In genomic region chr19:4194776-4195650, GRCm38 (mm10) we compare ENCODE assay signal across 15 mouse cellular contexts. TPM values are rescaled to one million over a fixed set of nuclear protein-coding genes. Genes with fewer than 3 reads are reported as not detected.
A peak's percentile ranks its signal among the peaks of the same experiment; 100 is the strongest.
DNase-seq lines count a peak whose midpoint lies in the region; ATAC-seq lines count a peak whose summit lies in the region.
"Had no signal": no experiment of that assay in that cellular context is flagged by ENCODE, and none has a peak within 500 bp of the region (broad histone marks: within the 10 kb centered on the region; RNA-seq: fewer than 3 reads in every experiment).

No protein-coding gene starts in this region.

- WGBS in limb, embryonic 13.5 days: 79% methylated on average over 12 of the region's 12 CpGs
- WGBS in limb, embryonic 10.5 days: 86% methylated on average over 12 of the region's 12 CpGs

- no peaks in the 10 kb centered on the region for H3K9me3 ChIP-seq in limb, embryonic 13.5 days
- no peaks in the 10 kb centered on the region for H3K9me3 ChIP-seq in limb, embryonic 10.5 days (replicated peaks)
- H3K9me3 ChIP-seq: embryonic facial prominence, embryonic 15.5 days; limb, embryonic 15.5 days had no signal

- H3K4me3 ChIP-seq in limb, embryonic 13.5 days: no peak overlapping the region
- H3K4me3 ChIP-seq in limb, embryonic 10.5 days: no peak overlapping the region
- H3K4me3 ChIP-seq: limb, embryonic 15.5 days had no signal

- no peak overlapping the region for H3K4me2 ChIP-seq in limb, embryonic 13.5 days (replicated peaks)
- H3K4me2 ChIP-seq: embryonic facial prominence, embryonic 15.5 days; heart, embryonic 11.5 days; limb, embryonic 15.5 days had no signal

- no peak overlapping the region for H3K27ac ChIP-seq in limb, embryonic 13.5 days
- H3K27ac ChIP-seq in limb, embryonic 10.5 days: no peak overlapping the region
- H3K27ac ChIP-seq: embryonic facial prominence, embryonic 15.5 days had no signal

- H3K9ac ChIP-seq in limb, embryonic 13.5 days: 0 out of 2 replicates have a peak overlapping the region, but pooled peaks have one; percentile 1
- H3K9ac ChIP-seq: embryonic facial prominence, embryonic 15.5 days; limb, embryonic 15.5 days had no signal

- ATAC-seq in limb, embryonic 13.5 days (ENCODE audit: low FRiP score, low read depth): no peak
- no peak for ATAC-seq in activated CD4-positive, CD25-positive, alpha-beta regulatory T cell, adult 4 months
- ATAC-seq: CD4-positive, CD25-positive, alpha-beta regulatory T cell, adult 4 months had no signal

- H3K27me3 ChIP-seq in limb, embryonic 13.5 days: no peaks in the 10 kb centered on the region
- no peaks in the 10 kb centered on the region for H3K27me3 ChIP-seq in limb, embryonic 10.5 days (ENCODE audit: low read depth, poor library complexity, severe bottlenecking)
- H3K27me3 ChIP-seq: embryonic facial prominence, embryonic 15.5 days; limb, embryonic 15.5 days had no signal

- peak; percentile 93 for DNase-seq in heart, adult 11 months
- DNase-seq in heart, postnatal 36 days: no peak
- no peak for DNase-seq in limb, embryonic 10.5 days (ENCODE audit: low spot score)
- DNase-seq in adipocyte (ENCODE audit: low spot score): peak; percentile 85
- peak; percentile 91 for DNase-seq in cerebellum, adult 9-10 months
- DNase-seq in spleen, postnatal 14 days (ENCODE audit: low spot score in 2 of 2): no peak

- H3K36me3 ChIP-seq in limb, embryonic 13.5 days: peaks cover 66% of the 10 kb centered on the region
- peaks cover 75% of the 10 kb centered on the region for H3K36me3 ChIP-seq in limb, embryonic 10.5 days

- H3K4me1 ChIP-seq in limb, embryonic 13.5 days: peaks cover 46% of the 10 kb centered on the region
- H3K4me1 ChIP-seq in limb, embryonic 10.5 days: peaks cover 69% of the 10 kb centered on the region

- intact Hi-C loops in heart, postnatal 36 days (cut with DNase I): no loop called here

RNA-seq across cellular contexts. Expression of gene Ppp1ca, which starts 3.1 kb away (rescaled TPM):
- total RNA-seq in heart, postnatal 36 days (2021): 100 to 1,000 TPM; 326 to 332 TPM
- polyA plus RNA-seq in limb, embryonic 13.5 days (2015; fragmentation: Nextera tagmentation; extraction: Ambion mirVana): 817 and 858 TPM in 2 replicates
- polyA plus RNA-seq in limb, embryonic 10.5 days (2016; fragmentation: Nextera tagmentation; extraction: Ambion mirVana): 1,070 and 1,129 TPM in 2 replicates
- polyA plus RNA-seq in activated CD4-positive, CD25-positive, alpha-beta regulatory T cell, adult 4 months (2017; shearing (Covaris generic)): 1,000 to 10,000 TPM in 1 of 2 experiments, 100 to 1,000 TPM in 1; 945 to 1,075 TPM

RNA-seq across cellular contexts. Expression of gene Tbc1d10c, which starts 3.9 kb away (rescaled TPM):
- 10 to 100 TPM in 1 of 2 experiments, 1 to 10 TPM in 1; 6.6 to 11.1 TPM for total RNA-seq in heart, postnatal 36 days (2021)
- polyA plus RNA-seq in limb, embryonic 13.5 days (2015; fragmentation: Nextera tagmentation; extraction: Ambion mirVana): 1.3 and 2.7 TPM in 2 replicates
- 0.21 and 1.2 TPM in 2 replicates for polyA plus RNA-seq in limb, embryonic 10.5 days (2016; fragmentation: Nextera tagmentation; extraction: Ambion mirVana)
- polyA plus RNA-seq in activated CD4-positive, CD25-positive, alpha-beta regulatory T cell, adult 4 months (2017; shearing (Covaris generic)): 100 to 1,000 TPM; 548 to 733 TPM

RNA-seq across cellular contexts. Expression of gene Rad9a, which starts 6.4 kb away (rescaled TPM):
- 1 to 10 TPM; 5.2 to 5.3 TPM for total RNA-seq in heart, postnatal 36 days (2021)
- 36.2 and 38.1 TPM in 2 replicates for polyA plus RNA-seq in limb, embryonic 13.5 days (2015; fragmentation: Nextera tagmentation; extraction: Ambion mirVana)
- 58.2 and 61.5 TPM in 2 replicates for polyA plus RNA-seq in limb, embryonic 10.5 days (2016; fragmentation: Nextera tagmentation; extraction: Ambion mirVana)
- polyA plus RNA-seq in activated CD4-positive, CD25-positive, alpha-beta regulatory T cell, adult 4 months (2017; shearing (Covaris generic)): 10 to 100 TPM; 37.7 to 40.3 TPM

RNA-seq across cellular contexts. Expression of gene Clcf1, which starts 19.0 kb away (rescaled TPM):
- 1 to 10 TPM in 1 of 2 experiments, under 1 TPM in 1; 0.51 to 1.2 TPM for total RNA-seq in heart, postnatal 36 days (2021)
- polyA plus RNA-seq in limb, embryonic 13.5 days (2015; fragmentation: Nextera tagmentation; extraction: Ambion mirVana): 9.0 and 10.0 TPM in 2 replicates
- 4.3 and 6.0 TPM in 2 replicates for polyA plus RNA-seq in limb, embryonic 10.5 days (2016; fragmentation: Nextera tagmentation; extraction: Ambion mirVana)
- polyA plus RNA-seq in activated CD4-positive, CD25-positive, alpha-beta regulatory T cell, adult 4 months (2017; shearing (Covaris generic)): 10 to 100 TPM; 19.7 to 29.7 TPM

RNA-seq across cellular contexts. Expression of gene AC109138.7, which starts 19.1 kb away (rescaled TPM):
- not detected for total RNA-seq in heart, postnatal 36 days (2021)
- polyA plus RNA-seq in limb, embryonic 13.5 days (2015; fragmentation: Nextera tagmentation; extraction: Ambion mirVana): not detected in 2 replicates
- not detected in 2 replicates for polyA plus RNA-seq in limb, embryonic 10.5 days (2016; fragmentation: Nextera tagmentation; extraction: Ambion mirVana)
- polyA plus RNA-seq in activated CD4-positive, CD25-positive, alpha-beta regulatory T cell, adult 4 months (2017; shearing (Covaris generic)): not detected
- polyA plus RNA-seq: CD4-positive, CD25-positive, alpha-beta regulatory T cell, adult 4 months; embryonic facial prominence, embryonic 15.5 days; frontal cortex, adult 2 months; heart, embryonic 11.5 days; limb, embryonic 15.5 days; neural tube, embryonic 14.5 days; stomach, embryonic 16.5 days had no signal

Comparison
In these comparisons a context has a peak if more than half of its experiments do, and no peak if none do; other contexts are left out.
1. DNase-seq: peak in heart, adult 11 months (single experiment), adipocyte (single experiment) and cerebellum, adult 9-10 months (single experiment); none in heart, postnatal 36 days (0 of 2), limb, embryonic 10.5 days (single experiment) and spleen, postnatal 14 days (0 of 2).
2. RNA of gene Tbc1d10c, which starts 3.9 kb away (polyA plus RNA-seq): 548 to 733 TPM in activated CD4-positive, CD25-positive, alpha-beta regulatory T cell, adult 4 months; 1.3 to 2.7 TPM in limb, embryonic 13.5 days and 0.21 to 1.2 TPM in limb, embryonic 10.5 days; every median in the first group is over 100 times any median in the second.